Mouse (Mus musculus): ENCODE results near the gene Gpatch1.

DNA sequence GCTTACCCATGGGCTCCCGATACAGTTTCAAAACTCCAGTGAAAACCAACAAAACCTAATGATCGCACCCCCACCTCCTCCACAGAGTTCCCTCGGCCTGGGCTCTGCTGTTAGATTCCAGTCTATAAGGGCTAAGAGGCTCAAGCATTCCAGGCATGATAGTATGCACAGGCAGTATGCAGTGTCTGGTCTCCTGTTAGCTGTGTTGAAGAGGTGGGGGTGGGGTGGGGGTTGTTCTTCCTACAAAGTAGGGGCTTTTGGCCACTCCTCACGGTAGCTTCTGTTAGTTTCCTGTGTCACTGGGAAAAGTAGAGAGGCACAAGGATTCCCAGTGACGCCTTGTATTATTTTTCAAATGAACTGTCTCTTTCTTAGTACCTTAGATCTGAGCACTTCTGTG is 44.0 kb upstream of the Gpatch1 start:
- TF ChIP-seq CTCF (IDR thresholded peaks at IDR 0.05; ENCODE audit: low read depth), result no peak
- TF ChIP-seq EP300 (IDR thresholded peaks at IDR 0.05; ENCODE audit: low read depth), result no peak

Measured in liver, embryonic 14.5 days (tissue).